Mouse (Mus musculus) layer of hippocampus, adult 2 months (tissue): ENCODE results near the gene Gm21083. TPM values are rescaled to one million over a fixed set of nuclear protein-coding genes. Genes with fewer than 3 reads are reported as not detected.
A peak's percentile ranks its signal among the peaks of the same experiment; 100 is the strongest.
"Not testable (repeated sequence)": the region's sequence is repeated elsewhere in the genome, so short reads cannot be mapped to it uniquely, and the experiment has no call there.

Experiments used
- DNase-seq, 2 experiments: peaks; one replicate each; pipeline ENCODE4 v3.0.0; 2022; ENCODE audit warnings: low spot score in 2 of 2
- H3K27ac ChIP-seq: fragments of 200-600 bp; 2 replicates; pipeline ENCODE4 v1.8.1; 2022
- H3K4me3 ChIP-seq: fragments of 200-600 bp; 2 replicates; pipeline ENCODE4 v1.8.1; 2022; ENCODE audit warnings: mild to moderate bottlenecking
- CTCF ChIP-seq: fragments of 200-600 bp; conservative IDR thresholded peaks from 2 replicates; pipeline ENCODE4 v1.8.1; 2022; ENCODE audit warnings: antibody characterized with exemption, mild to moderate bottlenecking, moderate library complexity
- total RNA-seq, 2 experiments: library from RNA; stranded (reverse); gene quantifications; 2 replicates each; pipeline ENCODE4 v1.2.3; 2021

Gene Gm21083
- total RNA-seq, 2 experiments from 2014 or later, result not detected

DNA sequence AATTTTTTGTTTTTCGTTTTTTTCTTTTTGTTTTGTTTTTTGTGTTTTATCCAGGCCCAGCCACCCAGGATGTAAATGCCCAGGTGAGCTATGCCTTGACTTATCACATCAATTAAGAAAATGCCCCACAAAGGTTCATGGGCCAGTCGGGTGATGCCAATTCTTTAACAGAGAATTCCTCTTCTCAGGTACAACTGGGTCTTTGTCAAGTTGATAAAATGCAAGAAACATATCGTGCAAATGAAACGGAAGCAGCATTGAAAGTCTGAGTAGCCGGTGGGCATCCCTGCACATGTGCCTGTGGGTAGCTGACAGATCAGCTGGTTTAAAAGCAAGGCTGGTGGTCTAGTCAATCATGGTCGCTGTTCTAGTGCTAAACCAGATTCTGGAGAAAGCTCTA is 29.5 kb downstream of the Gm21083 start:
- H3K27ac ChIP-seq, H3K4me3 ChIP-seq: not testable (repeated sequence)
- DNase-seq, result peak in 1 of 2 experiments; percentile 16

- DNase-seq, result peak in 1 of 2 experiments; percentile 12
- not testable (repeated sequence) for H3K4me3 ChIP-seq, H3K27ac ChIP-seq
- TF ChIP-seq CTCF, result peak; percentile 62
Measured at GRCm38 (mm10) chr5:15610695-15611094, 33.6 kb downstream of the Gm21083 start.

- H3K27ac ChIP-seq, DNase-seq, H3K4me3 ChIP-seq: not testable (repeated sequence)
Measured at GRCm38 (mm10) chr5:15616195-15616594, 39.1 kb downstream of the Gm21083 start.

DNA sequence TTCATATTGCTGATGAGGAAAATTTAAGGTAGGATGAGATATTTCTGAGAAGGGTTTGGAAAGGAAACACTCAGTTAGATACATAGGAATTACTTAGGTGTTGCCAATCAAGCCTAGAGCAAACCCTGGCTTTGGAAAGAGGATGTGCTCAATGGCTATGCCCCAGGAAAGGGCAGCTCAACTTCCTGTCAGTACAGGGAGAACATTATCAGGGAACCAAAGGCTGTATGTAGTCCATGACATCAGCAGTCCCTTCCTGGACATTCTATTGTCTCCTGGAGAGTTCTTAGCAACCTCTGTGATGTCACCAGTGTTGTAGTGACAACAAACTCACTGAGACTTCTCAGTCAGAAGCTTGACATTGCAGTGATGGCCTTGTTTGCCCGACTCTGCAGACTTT is 41.6 kb downstream of the Gm21083 start, which contains the start of gene Speer4d:
Speer4d (plus strand) TSS at position 301 of the 400 bp plus-strand sequence.
- H3K27ac ChIP-seq, H3K4me3 ChIP-seq, DNase-seq: not testable (repeated sequence)

GRCm38 (mm10) chr5:15628136-15628535 is 51.0 kb downstream of the Gm21083 start:
- not testable (repeated sequence) for H3K4me3 ChIP-seq, DNase-seq, H3K27ac ChIP-seq
- peak; percentile 52 for TF ChIP-seq CTCF

DNA sequence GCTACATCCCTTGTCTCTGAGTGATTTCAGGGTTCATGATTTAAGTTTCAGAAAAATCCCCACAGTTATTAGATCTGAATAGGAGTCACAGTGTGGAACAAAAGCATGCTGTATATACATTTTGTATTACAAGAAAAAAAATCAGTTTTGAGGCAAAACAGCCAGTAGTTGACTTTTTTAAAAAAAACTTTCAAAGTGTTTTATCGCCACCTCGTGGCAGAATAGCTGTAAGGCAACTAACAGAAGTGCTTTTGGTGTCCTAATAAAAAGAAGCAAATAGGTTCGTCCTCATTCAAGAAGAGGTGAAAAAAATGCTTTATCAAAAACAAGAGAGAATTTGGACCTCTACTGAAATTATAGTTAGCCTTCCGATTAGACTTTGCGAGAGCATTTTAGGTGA is 52.9 kb downstream of the Gm21083 start:
- H3K27ac ChIP-seq, DNase-seq, H3K4me3 ChIP-seq: not testable (repeated sequence)
- TF ChIP-seq CTCF, result peak; percentile 72

Other genes with a start within 250 kb of the Gm21083 start
- gene Gm21149, start 100.8 kb upstream of the Gm21083 start, total RNA-seq, result not detected
- gene Gm21190, start 48.1 kb upstream of the Gm21083 start, total RNA-seq, result not detected
- gene Speer4d, start 41.7 kb downstream of the Gm21083 start, total RNA-seq, result not detected
- not detected for gene 4930572O03Rik, start 79.7 kb downstream of the Gm21083 start, total RNA-seq
- not detected for gene Speer4c, start 136.9 kb downstream of the Gm21083 start, total RNA-seq